9 mouse cellular contexts compared by ENCODE assay signal in genomic region chr4:119870411-119870810, GRCm38 (mm10).
DNase-seq lines count a peak whose midpoint lies in the region; ATAC-seq lines count a peak whose summit lies in the region.
"Had no signal": no experiment of that assay in that cellular context is flagged by ENCODE, and none has a peak within 500 bp of the region (broad histone marks: within the 10 kb centered on the region; RNA-seq: fewer than 3 reads in every experiment).

No protein-coding gene starts in this region.

- H3K4me1 ChIP-seq in hindbrain, embryonic 12.5 days = 0 out of 2 replicates have a peak, but pooled peaks cover 3% of the 10 kb centered on the region

- WGBS in hindbrain, embryonic 12.5 days = 84% methylated on average over 6 of the region's 6 CpGs

- peak; percentile 28 to 35 for DNase-seq in heart, postnatal 14 days
- DNase-seq in heart, postnatal 25 days (ENCODE audit: low spot score) = no peak
- DNase-seq in NIH3T3 (ENCODE audit: low read depth) = peak; percentile 75
- DNase-seq in brain, adult 2 months (ENCODE audit: low read depth, low spot score) = peak; percentile 83
- peak; percentile 6 to 19 for DNase-seq in kidney, adult 8-10 months
- no peak for DNase-seq in urinary bladder, adult 2 months (ENCODE audit: low spot score)
- DNase-seq: thymus, postnatal 36 days had no signal

- no peak overlapping the region for H3K4me2 ChIP-seq in hindbrain, embryonic 12.5 days (replicated peaks)

- no peak overlapping the region for H3K9ac ChIP-seq in hindbrain, embryonic 12.5 days

- no peaks in the 10 kb centered on the region for H3K27me3 ChIP-seq in hindbrain, embryonic 12.5 days

- no peak overlapping the region for H3K4me3 ChIP-seq in hindbrain, embryonic 12.5 days

- H3K36me3 ChIP-seq in hindbrain, embryonic 12.5 days = no peaks in the 10 kb centered on the region

- no peaks in the 10 kb centered on the region for H3K9me3 ChIP-seq in hindbrain, embryonic 12.5 days (replicated peaks)

- H3K27ac ChIP-seq in hindbrain, embryonic 12.5 days = no peak overlapping the region

- ATAC-seq in hindbrain, embryonic 12.5 days (ENCODE audit: low FRiP score) = no peak
- ATAC-seq: inflammation-experienced regulatory T-cells, adult 6 months had no signal

- intact Hi-C loops in heart, postnatal 14 days (cut with DNase I) = no loop called here
- intact Hi-C loops in heart, postnatal 25 days (cut with DNase I) = no loop called here

Comparison
In these comparisons a context has a peak if more than half of its experiments do, and no peak if none do; other contexts are left out.
1. DNase-seq: peak in heart, postnatal 14 days (2 of 2), NIH3T3 (single experiment), brain, adult 2 months (single experiment) and kidney, adult 8-10 months (2 of 2); none in heart, postnatal 25 days (single experiment) and urinary bladder, adult 2 months (single experiment).